Mouse (Mus musculus) gonadal fat pad, adult 2 months (tissue): ENCODE measurements around the gene Parp3. TPM values are rescaled to one million over a fixed set of nuclear protein-coding genes. Genes with fewer than 3 reads are reported as not detected.
"Not testable (repeated sequence)": the region's sequence is repeated elsewhere in the genome, so short reads cannot be mapped to it uniquely, and the experiment has no call there.

Source experiments
- DNase-seq: peaks from one replicate; pipeline ENCODE4 v3.0.0-alpha.2; 2012; ENCODE audit warnings: low read depth
- polyA plus RNA-seq: library from polyadenylated mRNA; depleted of rRNA; stranded (reverse); fragments of >200 nt; gene quantifications from 2 replicates; pipeline ENCODE4 v1.2.3, GENCODE M21; 2012; rRNA removed

The Parp3 gene
- polyA plus RNA-seq = 60.9 and 103 TPM in 2 replicates

DNA sequence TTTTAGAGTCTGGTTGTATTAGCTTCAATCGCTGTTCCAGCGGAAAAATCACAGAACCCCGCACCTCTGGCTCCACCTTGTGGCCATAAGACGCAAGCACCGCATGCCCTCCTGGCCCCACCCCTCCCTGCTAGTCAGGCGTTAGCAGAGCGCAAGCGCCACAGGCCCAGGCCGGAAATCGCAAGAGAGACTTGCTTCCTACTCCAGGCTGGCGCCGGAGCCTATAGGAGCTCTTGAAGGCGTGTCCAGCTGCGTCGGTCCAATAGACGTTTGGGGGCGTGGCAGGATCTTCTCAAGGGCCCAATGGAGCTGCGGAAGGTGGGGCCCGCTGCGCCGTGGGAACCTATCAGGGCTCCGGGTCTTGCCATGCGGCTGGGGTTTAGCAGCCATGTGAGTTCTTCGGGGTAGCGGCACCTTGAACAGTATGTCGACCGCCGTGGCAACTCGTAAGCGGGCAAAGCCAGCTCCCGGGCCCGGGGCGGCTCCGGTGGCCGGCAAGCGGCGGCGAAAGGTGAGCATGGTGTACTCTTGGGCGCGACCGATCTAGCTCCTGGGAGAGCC, at the start of gene Parp3:
Parp3 (minus strand) TSS at position 26 of the 561 bp plus-strand sequence.
- DNase-seq = peak; percentile 92

DNA sequence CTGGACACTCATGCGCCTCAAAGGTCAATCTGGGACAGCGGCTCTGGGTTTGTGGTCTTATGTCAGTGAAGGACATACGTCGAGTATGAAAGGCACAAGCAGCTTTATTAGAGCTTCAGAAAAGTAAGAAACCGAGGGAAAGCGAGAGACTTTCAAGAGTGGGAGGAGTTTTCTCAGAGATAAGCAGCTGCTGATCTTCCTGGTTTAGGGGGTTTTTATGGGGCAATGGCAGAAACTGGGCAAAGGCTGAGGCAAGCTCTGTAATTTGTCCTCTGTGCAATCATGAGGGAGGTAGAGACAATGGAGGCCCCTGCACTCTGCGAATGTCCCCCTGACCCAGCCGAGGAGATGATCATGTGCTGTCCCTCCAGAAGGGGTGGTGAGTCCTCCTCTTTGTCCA, 43.2 kb upstream of the Parp3 start:
- DNase-seq = no peak

DNA sequence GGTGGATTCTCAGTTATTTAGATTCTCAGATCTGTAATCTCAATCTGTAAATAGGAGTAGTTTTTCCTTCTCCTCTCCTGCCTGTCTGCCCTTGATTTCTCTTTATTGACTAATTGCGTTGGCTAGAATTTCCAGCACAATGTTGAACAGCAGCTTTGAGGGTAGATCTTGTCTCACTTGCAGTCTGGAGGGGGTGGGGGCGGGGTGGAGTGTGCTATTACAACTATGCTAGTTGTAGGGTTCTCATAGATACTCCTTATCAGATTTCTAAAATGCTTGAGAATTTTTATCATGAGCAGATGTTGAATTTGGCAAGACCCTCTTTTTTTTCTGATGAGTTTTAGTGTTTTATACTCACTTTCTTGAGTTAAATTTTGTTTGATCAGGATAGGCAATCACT, 42.7 kb upstream of the Parp3 start:
- no peak for DNase-seq

DNA sequence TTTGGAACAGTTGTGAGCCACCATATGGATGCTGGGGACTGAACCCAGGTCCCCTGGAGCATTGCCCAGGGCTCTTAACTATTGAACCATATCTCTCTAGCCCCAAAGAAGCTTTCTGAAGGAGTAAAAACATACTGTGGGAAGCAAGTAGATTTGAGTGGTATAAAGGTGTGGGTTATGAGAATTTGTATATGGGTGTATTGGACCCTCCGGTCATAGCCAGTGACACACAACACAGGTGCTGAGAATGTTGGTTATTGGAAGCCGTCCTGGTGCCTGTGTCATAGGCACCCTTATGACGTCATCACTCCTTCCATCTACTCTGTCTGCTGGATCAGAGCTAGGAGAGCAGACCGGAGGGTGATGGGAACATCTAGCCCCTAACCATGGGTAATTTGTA, 37.5 kb upstream of the Parp3 start, which contains the start of gene Iqcf5:
Iqcf5 (plus strand) TSS at position 301 of the 400 bp plus-strand sequence.
- DNase-seq = no peak

DNA sequence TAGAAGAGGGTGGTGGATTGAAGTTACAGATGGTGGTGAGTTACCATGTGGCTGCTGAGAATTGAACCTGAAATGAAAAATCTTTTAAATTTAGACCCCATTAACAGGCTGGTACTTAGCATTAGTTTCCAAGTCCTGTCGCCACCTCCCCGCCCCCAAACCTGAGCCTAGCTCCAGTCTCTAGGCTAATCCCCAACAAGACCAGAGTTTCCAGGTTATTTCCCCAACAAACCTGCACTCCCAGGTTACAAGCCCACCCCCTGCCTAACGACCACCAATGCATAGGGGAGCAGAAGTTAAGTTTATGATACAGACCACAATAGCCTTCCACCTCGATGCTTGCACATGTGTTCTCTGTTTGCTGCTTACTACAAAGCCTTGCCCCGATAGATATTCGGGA, 36.8 kb upstream of the Parp3 start:
- DNase-seq = no peak

DNA sequence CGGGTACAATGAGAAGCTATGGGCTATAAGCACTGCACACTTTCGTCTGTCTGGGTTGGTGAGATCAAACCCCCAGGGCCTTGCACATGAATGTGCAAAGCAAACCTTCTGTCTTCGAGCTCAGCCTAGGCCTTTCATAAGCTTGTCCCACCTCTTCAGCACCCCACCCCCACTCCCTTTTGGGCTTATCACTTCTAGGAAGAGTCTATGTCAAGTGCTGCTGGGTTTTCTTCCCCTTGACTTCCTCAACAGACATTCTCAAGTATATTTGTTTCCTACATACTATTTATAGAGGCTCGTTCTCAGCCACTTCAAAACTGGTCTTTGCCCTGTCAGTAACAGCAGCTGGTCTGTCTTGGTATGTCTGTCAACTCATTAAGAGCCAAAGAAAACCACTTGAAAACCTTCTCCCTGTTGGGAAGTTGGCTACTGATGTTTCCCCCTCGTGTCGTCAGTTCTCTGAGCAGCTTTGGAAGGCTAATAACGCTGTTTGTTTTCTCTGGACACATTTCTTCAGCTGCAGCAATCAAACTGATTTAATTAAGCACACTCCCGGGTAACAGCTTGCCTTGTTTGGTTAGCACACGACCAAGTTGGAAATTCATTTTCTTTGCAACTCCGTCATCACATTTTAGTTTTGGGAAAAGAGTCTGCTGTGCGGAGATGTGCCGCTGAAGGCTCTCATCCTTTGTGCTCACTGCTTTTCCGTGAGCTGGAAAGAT, 36.1 kb upstream of the Parp3 start:
- DNase-seq = no peak

DNA sequence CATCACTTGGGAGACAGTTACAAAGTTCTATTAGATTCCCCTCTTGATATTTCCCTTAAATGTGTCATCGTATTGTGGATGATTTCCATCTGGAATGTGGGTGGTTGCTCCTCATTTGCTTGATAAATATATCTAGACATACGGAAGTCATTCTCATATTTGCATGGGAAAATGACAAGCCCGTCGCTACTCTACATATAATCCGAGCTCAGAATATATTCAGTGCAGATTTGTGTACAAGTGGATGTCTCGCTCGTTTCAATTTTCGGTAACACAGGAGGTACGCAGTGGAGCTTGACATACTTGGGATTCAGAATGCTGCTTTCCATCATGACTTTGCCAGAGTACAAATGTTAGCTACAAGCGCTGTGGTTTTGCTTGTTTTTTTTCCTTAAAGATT, 32.6 kb upstream of the Parp3 start:
- DNase-seq = no peak

DNA sequence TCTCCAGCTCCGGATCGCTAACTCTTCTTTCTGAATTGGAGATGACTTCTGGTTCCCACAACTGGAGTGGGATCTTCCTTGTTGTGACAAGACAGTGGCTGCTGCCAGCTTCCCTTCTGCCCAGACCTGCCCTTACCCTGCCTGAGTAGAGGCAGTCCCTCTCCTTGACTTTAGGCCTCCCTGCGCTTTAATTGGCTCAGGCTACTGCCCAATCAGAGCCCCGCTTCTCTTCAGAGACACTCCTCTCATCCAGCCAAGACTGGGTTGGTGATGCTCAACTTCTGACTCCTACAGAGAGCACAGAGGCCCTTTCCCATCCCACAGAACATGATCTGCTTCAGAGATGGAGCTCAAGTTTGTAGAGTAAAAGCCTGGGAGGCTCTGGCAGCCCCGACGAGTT, 27.5 kb upstream of the Parp3 start:
- DNase-seq = no peak

DNA sequence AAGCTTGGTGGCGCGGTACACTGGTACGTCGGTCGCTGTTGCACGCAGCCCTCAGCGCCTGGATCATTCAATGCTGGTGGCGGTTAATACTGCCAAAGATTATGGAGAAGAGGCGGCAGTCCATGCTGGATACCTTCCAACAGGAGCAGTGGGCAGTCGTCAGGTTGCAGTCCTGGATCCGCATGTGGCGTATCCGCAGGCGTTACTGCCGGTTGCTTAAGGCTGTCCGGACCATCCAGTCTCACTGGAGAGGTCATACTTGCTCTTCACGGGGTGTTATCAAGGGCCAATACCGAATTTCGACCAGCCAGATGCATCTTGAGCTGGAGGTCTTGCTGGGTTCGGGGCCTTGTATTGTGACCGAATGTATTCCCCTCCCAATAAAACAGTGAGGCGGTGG, 25.1 kb upstream of the Parp3 start:
- no peak for DNase-seq

DNA sequence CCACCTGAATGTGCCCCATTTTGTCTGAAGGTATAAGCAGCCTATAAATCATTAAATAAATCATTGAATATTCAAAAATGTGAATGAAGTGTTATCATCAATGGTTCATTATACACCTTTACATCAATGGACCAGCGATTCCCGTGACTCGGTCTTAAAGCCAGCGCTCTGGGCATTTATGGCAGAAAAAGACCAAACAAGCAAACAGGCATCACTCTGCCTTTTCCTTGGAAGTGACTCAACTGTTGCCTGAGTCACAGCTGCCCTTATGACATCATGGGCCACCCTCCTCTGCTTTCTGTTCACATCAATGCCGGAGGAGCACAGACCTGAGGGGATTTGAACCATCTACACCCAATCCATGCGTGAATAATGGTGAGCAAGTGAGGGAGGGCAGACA, 22.9 kb upstream of the Parp3 start, which contains the start of gene Iqcf1:
Iqcf1 (plus strand) TSS at position 301 of the 400 bp plus-strand sequence.
- no peak for DNase-seq

DNA sequence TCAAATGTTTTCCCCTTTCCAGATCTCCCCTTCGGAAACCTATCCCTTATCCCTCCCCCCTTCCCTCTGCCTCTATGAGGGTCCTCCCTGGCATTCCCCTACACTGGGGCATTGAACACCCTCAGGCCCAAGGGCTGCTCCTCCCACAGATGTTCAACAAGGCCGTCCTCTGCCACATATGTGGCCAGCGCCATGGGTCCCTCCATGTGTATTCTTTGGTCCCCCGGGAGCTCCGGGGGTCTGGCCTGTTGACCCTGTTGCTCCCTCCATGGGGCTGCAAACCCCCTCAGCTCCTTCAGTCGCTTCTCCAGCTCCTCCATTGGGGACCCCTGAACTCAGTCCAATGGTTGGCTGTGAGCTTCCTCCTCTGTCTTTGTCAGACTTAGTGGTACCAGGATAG, 10.9 kb upstream of the Parp3 start:
- DNase-seq = not testable (repeated sequence)

DNA sequence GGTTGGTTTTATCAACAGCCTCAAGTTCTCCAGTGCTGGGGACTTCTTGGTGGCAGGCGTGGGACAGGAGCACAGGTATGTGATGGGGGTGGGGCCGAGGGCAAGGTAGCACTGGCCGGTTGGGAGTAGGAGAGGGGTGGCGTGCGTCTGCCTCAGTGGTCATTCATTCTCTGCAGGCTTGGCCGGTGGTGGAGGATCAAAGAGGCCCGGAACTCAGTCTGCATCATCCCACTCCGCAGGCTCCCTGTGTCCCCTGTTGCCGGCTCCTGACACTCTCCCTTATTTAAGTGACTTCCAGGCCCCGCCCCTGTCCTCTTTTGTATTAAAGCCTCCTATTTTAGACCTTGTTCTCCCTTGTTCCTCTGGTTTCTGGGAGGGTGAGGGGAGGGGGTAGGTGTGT, 8.3 kb upstream of the Parp3 start:
- DNase-seq = no peak

DNA sequence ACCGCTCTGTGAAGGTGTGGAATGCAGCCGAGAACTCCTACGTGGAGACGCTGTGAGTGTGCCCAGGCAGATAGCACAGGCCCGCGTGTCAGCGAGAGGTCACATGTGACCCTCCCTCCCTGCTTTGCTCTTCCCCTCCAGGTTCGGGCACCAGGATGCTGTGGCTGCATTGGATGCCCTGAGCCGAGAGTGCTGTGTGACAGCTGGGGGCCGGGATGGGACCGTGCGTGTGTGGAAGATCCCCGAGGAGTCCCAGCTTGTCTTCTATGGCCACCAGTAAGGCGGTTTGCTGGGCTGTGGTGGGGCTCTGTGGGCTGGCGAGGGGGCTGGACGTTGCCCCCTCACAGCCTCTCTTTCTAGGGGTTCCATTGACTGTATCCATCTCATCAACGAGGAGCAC, 6.9 kb upstream of the Parp3 start:
- no peak for DNase-seq

DNA sequence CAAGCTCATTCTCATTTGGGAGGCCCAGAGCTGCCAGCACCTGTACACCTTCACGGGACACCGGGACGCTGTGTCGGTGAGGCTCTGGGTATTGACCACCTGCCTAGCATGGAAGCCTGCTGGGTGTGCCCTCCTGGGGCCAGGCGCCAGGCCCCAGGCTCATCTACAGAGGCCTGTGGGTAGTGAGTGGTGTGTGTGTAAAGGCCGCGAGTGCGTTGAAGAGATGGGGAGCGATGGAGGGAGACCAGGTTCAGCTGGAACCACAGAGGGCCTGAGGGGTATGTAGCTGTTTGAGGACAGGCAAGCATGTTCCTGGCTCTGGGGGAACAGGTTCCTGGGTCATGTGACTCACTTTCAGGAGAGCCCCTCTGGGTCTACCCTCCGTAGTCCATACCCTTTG, 6.4 kb upstream of the Parp3 start:
- DNase-seq = no peak

DNA sequence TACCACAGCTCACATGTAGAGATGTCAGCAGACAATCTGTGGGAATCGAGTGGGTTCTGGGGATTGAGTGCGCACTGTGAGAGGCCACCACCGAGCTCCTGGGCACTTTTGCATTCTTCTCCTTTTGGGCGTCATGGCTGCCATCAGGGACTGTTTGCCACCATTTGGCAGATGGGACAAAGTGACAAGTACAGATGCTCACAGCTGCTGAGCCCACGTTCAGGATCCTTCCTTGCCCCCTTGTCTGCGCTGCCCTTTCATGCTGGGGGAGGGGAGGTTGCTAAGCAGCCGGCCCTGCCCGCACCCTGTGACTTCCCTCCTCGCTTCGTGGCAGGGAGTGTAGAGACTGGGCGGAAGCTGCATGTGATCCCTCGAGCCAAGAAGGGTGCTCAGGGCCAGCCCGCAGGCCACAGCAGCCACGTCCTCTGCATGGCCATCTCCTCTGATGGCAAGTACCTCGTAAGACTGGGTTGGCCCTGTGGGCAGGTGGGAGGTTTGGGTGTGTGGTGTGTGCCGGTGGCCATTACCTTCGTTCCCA, 5.9 kb upstream of the Parp3 start:
- DNase-seq = no peak

DNA sequence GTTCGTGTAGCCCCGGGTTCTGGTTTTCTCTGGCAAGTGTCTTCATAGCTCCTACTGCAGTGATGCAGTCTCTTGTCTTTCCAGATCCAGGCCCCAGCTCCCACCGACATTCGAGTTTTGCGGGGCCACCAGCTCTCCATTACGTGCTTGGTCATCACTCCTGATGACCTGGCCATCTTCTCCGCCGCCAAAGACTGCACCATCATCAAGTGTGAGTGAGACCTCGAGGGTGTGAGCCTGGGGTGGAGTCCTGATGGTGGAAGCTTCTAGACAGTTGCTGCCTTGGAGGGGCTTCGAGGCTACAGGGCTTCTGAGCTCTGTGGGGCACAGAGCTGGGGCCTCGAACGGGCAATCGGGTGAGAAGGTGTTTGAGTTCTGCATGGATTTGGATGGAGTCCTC, 4.9 kb upstream of the Parp3 start:
- DNase-seq = no peak

DNA sequence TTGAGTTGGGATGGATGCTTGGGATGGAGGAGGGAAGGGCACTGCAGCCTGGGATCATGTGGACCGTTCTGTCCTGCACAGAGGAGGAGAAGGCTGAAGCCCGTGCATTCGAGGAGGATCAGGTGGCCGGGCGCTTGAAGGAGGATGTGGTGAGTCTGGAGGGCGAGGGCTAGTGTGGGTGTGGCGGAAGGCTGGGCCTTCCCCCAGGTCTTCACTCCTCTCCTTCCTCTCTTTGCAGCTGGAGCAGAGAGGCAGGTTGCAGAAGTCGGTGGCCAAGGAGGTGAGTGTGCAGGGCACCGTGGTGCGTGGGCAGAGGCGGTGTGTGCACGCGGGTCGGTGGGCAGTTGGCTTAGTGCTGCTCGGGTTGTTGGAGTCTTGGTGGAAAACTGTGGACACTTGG, 4.3 kb upstream of the Parp3 start:
- no peak for DNase-seq

DNA sequence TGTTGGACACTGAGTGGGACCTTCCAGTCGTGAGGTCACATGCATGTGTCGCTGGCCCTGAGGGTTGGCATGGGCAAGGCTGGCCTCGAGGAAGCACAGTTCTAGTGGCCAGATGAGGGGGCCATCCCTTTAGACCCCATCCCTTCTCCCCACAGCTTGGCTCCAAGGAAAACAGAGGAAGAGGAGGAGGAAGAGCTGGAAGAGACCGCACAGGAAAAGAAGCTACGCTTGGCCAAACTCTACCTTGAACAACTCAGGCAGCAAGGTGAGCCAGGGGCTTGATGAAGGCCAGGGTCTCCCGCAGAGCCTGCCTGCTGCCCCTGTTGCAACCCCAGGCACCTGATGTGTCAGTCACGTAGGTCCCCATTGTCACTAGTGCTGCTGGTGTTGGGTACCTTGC, 3.8 kb upstream of the Parp3 start:
- DNase-seq = no peak

DNA sequence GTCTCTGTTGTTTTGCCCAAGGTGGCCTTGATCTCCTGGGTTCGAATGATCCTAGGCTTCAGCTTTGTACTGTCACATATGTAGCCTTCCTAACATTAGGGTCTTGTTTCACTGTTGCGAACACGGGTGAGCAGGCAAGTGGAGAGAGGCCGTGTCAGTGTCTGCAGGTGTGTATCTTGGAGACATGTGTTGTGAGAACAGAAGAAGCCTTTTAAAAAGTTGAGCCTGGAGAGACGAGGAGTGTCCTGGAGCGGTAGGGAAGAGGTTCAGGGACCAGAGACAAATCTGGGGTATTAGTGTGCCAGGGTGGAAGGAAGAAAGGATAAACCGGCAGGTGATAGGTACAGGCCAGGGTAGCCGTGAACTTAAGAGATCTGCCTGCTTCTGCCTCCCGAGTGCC, 1.4 kb upstream of the Parp3 start:
- DNase-seq = no peak

DNA sequence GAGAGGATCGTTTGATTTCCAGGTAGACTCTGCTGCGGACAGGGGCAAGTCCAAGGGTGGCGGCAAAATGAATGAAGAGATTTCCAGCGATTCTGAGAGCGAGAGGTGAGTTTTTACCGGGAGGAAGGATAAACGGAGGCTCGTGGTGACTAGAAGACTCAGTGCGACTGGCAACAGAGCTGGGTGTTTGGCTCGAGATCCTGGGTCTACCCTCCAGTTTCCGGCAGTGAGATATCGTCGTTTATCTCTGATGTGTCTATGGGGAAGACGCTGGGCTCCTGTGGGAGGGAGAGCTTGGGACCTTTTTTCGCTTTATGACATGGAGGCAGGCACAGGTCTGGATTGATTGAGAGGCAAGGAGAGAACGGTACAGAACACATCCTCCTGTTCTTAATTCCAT, 900 bp upstream of the Parp3 start:
- no peak for DNase-seq

DNA sequence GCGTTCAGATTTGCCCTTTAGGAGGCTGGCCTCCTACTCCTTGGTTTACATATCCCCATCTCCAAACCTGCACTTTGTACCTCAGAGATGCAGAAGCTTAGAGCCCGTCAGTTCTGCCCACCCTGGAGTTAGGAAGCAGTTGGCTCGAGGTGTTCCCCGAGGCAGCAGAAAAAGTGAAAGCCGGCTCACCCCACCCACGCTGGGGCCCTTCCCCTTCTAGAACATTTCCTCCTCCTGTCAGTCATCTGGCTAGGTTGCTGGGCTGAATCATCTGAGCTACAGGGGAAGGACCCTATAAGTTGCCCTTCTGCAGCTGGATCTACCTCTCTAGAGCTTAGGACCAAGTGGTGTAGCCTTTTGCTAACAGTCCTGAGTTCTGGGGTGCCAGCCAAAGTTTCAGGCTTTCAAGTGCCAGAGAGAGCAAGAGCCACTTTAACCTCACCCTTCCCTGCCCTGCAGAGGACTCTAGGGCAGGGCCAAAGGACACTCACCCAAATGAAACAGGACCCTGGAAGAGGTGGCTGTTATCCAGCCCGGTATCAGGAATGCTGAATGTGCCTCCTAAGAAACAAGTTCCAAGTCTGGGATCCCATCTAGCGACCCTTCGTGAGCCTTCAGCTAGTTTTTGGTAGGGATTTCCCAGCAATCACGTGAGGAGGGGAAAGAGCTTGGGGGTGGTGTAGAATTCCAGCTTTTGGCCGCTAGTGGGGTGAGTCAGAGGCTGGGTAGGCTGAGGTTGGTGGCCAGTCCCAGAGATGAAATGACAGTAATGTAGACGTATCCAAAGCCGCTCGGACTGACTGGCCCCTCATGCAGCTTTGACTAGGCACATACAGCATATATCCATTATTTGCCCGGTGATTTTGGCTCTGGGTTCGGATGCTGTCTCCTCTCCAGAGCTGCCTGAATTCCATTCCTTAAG, 486 bp downstream of the Parp3 start:
- DNase-seq = peak; percentile 28

DNA sequence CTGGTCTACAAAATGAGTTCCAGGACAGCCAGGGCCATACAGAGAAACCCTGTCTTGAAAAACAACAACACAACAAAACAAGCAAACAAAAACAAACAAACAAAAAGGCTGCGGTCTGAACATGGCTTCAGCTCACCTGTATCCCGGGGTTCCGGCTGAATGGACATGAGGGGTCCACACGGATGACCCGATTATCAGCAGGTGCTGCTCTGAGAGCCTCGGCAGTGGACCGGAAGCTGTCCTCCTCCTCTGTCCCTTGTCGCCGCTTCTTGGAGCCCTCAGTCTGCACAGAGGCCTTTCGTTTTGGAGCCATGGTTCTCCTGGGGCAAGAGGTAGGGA, 1.1 kb downstream of the Parp3 start, which contains the start of gene Rrp9:
Rrp9 (plus strand) TSS at position 301 of the 339 bp plus-strand sequence.
- DNase-seq = no peak
